Mouse (Mus musculus): ENCODE data around the gene Ppox.

- no peak for TF ChIP-seq CTCF (IDR thresholded peaks at IDR 0.05; ENCODE audit: low read depth, low read length)
- TF ChIP-seq GATA2 (IDR thresholded peaks at IDR 0.05; ENCODE audit: borderline replicate concordance, low read depth, low read length): no peak
- no peak for TF ChIP-seq TAL1 (conservative IDR thresholded peaks at IDR 0.05; ENCODE audit: low read depth, low read length)
- TF ChIP-seq GATA1 (IDR thresholded peaks at IDR 0.05; ENCODE audit: borderline replicate concordance, low read length): no peak
- no peak for TF ChIP-seq POLR2AphosphoS5 (IDR thresholded peaks at IDR 0.05; ENCODE audit: insufficient replicate concordance, low read depth, low read length)
Measured at GRCm38 (mm10) chr1:171265971-171266744, 14.8 kb downstream of the Ppox start.

Measured in G1E (cell line).